Mouse (Mus musculus) embryonic facial prominence, embryonic 10.5 days (tissue): ENCODE results near the gene Ascl5. TPM values are rescaled to one million over a fixed set of nuclear protein-coding genes. Genes with fewer than 3 reads are reported as not detected.
A peak's percentile ranks its signal among the peaks of the same experiment; 100 is the strongest.

ENCODE experiments used
- DNase-seq: peaks from one replicate; pipeline ENCODE4 v3.0.0-alpha.2; 2017; ENCODE audit warnings: low spot score
- H3K27ac ChIP-seq: fragments of 300-500 bp; sonication (generic); replicated peaks from 2 replicates; pipeline ENCODE4 v1.5.1; 2016; ENCODE audit warnings: mild to moderate bottlenecking
- H3K27me3 ChIP-seq: fragments of 300-500 bp; sonication (generic); replicated peaks from 2 replicates; pipeline ENCODE4 v1.6.1; 2016; ENCODE audit warnings: low read depth, mild to moderate bottlenecking; ENCODE audit not compliant: poor library complexity, severe bottlenecking
- H3K36me3 ChIP-seq: fragments of 300-500 bp; sonication (generic); replicated peaks from 2 replicates; pipeline ENCODE4 v1.6.1; 2016; ENCODE audit warnings: mild to moderate bottlenecking, moderate library complexity
- H3K4me1 ChIP-seq: fragments of 300-500 bp; sonication (generic); 2 replicates; pipeline ENCODE4 v1.6.1; 2016
- H3K4me3 ChIP-seq: fragments of 300-500 bp; sonication (generic); 2 replicates; pipeline ENCODE4 v1.5.1; 2016; ENCODE audit warnings: mild to moderate bottlenecking, moderate library complexity
- H3K9me3 ChIP-seq: fragments of 300-500 bp; sonication (generic); 2 replicates; pipeline ENCODE4 v1.6.1; 2016; ENCODE audit warnings: mild to moderate bottlenecking
- WGBS: fragments of 180-500 bp; shearing (Covaris S2); methylation state at CpG from one replicate; pipeline ENCODE4 v1.1.7; 2016; 5-methylcytosine and 5-hydroxymethylcytosine counted together
- polyA plus RNA-seq: library from polyadenylated mRNA; unstranded; fragments of >200 nt; fragmentation: Nextera tagmentation; extraction: Ambion mirVana; gene quantifications from 2 replicates; pipeline ENCODE4 v1.2.1, GENCODE M21; 2016

The Ascl5 gene
- polyA plus RNA-seq, 1 experiment from 2014 or later: 0.47 TPM

DNA sequence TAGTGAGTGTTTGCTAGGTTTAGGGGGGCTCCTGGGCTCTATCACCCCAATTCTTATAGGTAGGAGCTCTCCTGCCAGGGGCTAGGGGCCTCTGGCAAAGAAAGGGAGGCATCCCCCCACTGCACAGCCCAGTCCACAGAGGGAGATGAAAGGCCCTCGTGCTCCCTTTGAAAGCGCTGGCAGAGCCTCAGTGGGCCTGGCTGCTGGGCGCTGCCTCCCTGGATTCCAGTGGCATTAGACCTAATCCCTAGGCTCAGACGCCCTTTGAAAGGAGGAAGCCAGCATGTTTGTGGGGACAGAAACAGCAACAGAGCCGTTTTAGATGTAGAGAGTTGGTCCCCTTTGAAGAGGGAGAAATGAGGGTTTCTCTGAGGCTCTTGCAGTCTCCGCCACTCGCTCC is 20.4 kb upstream of the Ascl5 start:
- Histone ChIP-seq H3K36me3 (peaks cover 100% of the 10 kb centered on the region), H3K4me1 (peaks cover 12% of the 10 kb centered on the region), H3K27ac (peak overlapping the region; percentile 44), H3K4me3 (no peak overlapping the region), H3K27me3 (no peaks in the 10 kb centered on the region), H3K9me3 (no peaks in the 10 kb centered on the region)
- DNase-seq: no peak
- 55% methylated on average over 7 of the region's 7 CpGs for WGBS

DNA sequence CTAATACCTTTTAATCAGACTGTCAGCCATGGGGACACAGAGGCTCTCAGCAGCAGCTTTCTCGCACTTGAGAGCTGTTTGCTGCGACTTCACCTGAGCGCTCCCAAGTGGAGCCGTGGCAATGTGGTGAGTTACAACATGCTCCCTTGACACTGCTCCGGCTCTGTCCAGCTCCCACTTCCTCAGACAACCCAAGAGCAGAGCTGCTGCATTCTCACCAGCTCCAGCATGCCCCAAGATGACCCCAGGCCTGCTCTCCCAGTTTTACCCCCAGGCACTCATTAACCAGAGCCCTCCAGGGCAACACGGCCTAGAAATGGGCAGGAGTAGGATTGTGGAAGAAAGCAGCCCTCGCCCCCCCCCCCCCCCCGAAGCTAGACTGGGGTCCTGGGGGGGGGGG is 18.9 kb upstream of the Ascl5 start:
- Histone ChIP-seq H3K4me3 (no peak overlapping the region), H3K36me3 (peaks cover 95% of the 10 kb centered on the region), H3K27ac (no peak overlapping the region), H3K27me3 (no peaks in the 10 kb centered on the region), H3K9me3 (no peaks in the 10 kb centered on the region), H3K4me1 (peaks cover 12% of the 10 kb centered on the region)
- no peak for DNase-seq
- 80% methylated on average over 8 of the region's 8 CpGs for WGBS

GRCm38 (mm10) chr1:136032961-136033360 is 17.6 kb upstream of the Ascl5 start:
- Histone ChIP-seq H3K27me3 (no peaks in the 10 kb centered on the region), H3K27ac (no peak overlapping the region; the same call in 1 of the 2 replicates), H3K36me3 (peaks cover 83% of the 10 kb centered on the region), H3K9me3 (no peaks in the 10 kb centered on the region), H3K4me3 (no peak overlapping the region), H3K4me1 (peaks cover 12% of the 10 kb centered on the region)
- no peak for DNase-seq
- WGBS: 73% methylated on average over 7 of the region's 7 CpGs

- H3K36me3 ChIP-seq: peaks cover 23% of the 10 kb centered on the region
- H3K27me3 ChIP-seq: peaks cover 35% of the 10 kb centered on the region
- WGBS: 76% methylated on average over 5 of the region's 5 CpGs
- H3K4me3 ChIP-seq: no peak overlapping the region
- H3K9me3 ChIP-seq: no peaks in the 10 kb centered on the region
- H3K27ac ChIP-seq: no peak overlapping the region
- no peak for DNase-seq
- peaks cover 16% of the 10 kb centered on the region for H3K4me1 ChIP-seq
These were observed 11.7 kb upstream of the Ascl5 start for GRCm38 (mm10) chr1:136038746-136039538.

DNA sequence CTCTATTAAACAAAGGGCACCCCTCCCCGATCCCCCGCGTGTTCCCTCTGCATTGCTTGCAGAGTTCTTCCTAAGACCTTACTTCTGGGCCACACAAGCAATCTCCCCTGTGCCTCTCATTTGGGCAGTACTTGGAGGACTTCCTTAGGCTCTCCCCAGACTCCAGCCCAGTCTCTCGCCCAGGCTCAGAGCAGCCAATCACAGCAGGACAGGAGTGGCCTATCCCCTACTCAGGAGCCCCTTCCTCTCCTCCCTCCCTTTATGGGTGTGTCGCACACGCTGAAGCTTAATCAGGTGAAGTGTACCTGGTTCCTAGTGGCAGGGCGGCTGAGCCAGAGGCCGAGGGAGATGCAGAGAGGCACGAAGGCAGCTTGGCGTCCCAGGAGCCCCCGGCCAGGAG is 10.2 kb upstream of the Ascl5 start:
- peaks cover 16% of the 10 kb centered on the region for H3K4me1 ChIP-seq
- peaks cover 40% of the 10 kb centered on the region for H3K27me3 ChIP-seq
- DNase-seq: peak; percentile 46
- 14% methylated on average over 11 of the region's 11 CpGs for WGBS
- H3K4me3 ChIP-seq: 0 out of 2 replicates have a peak overlapping the region, but pooled peaks have one; percentile 21
- H3K36me3 ChIP-seq: peaks cover 8% of the 10 kb centered on the region
- no peaks in the 10 kb centered on the region for H3K9me3 ChIP-seq
- peak overlapping the region; percentile 35 for H3K27ac ChIP-seq

GRCm38 (mm10) chr1:136040874-136041273 is 9.7 kb upstream of the Ascl5 start:
- DNase-seq: no peak
- Histone ChIP-seq H3K9me3 (no peaks in the 10 kb centered on the region), H3K4me3 (no peak overlapping the region), H3K4me1 (peaks cover 16% of the 10 kb centered on the region), H3K36me3 (peaks cover 4% of the 10 kb centered on the region; the same call in 1 of the 2 replicates), H3K27ac (no peak overlapping the region), H3K27me3 (peaks cover 40% of the 10 kb centered on the region)
- 27% methylated on average over 4 of the region's 4 CpGs for WGBS

DNA sequence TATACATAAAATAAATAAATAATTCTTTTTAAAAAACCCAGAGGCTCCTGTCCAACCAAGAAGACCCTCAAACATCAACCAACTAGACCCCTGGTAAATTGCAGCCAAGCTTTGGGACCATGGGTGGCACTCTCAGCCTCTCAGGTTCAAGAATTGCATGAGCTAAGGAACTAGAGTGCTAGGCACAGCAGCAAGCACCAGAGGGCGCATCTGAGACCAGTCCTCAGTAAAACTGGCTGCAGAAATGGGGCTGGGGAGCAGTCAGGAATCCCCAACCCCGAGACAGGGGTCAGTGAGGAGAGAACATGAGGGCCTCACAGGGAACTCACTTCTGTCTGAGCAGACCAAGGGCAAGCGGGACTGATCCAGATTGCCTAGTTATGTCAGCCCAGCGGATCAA is 4.8 kb upstream of the Ascl5 start:
- 14% methylated on average over 4 of the region's 4 CpGs for WGBS
- H3K27me3 ChIP-seq: peaks cover 72% of the 10 kb centered on the region
- no peaks in the 10 kb centered on the region for H3K9me3 ChIP-seq

DNA sequence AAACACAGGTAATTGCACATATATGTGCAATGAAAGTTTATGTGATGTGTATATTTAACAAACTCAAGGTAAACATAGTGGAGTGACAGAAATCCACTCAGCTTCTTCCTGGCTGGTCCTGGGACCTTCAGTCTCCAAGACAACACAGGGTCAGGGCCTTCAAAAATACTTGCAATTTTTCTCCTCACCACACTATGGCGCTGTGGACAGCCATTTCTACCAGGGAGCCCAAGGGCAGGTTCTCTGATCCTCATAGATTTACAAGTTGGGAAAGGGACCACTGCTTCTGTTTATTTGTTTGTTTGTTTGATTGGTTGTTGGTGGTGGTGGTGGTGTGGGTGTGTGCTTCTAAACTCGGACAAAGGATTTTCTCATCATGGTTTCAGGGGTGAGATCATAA is 3.2 kb upstream of the Ascl5 start:
- DNase-seq: peak; percentile 39
- no peaks in the 10 kb centered on the region for H3K9me3 ChIP-seq
- peaks cover 18% of the 10 kb centered on the region for H3K4me1 ChIP-seq
- 6% methylated on average over 2 of the region's 2 CpGs for WGBS
- no peak overlapping the region for H3K27ac ChIP-seq
- H3K4me3 ChIP-seq: no peak overlapping the region
- H3K36me3 ChIP-seq: no peaks in the 10 kb centered on the region
- peaks cover 73% of the 10 kb centered on the region for H3K27me3 ChIP-seq

More for the DNA sequence above, 4.8 kb upstream of the Ascl5 start:
- Histone ChIP-seq H3K4me1 (peaks cover 13% of the 10 kb centered on the region), H3K27ac (no peak overlapping the region), H3K4me3 (no peak overlapping the region), H3K36me3 (no peaks in the 10 kb centered on the region)
- DNase-seq: peak; percentile 60

DNA sequence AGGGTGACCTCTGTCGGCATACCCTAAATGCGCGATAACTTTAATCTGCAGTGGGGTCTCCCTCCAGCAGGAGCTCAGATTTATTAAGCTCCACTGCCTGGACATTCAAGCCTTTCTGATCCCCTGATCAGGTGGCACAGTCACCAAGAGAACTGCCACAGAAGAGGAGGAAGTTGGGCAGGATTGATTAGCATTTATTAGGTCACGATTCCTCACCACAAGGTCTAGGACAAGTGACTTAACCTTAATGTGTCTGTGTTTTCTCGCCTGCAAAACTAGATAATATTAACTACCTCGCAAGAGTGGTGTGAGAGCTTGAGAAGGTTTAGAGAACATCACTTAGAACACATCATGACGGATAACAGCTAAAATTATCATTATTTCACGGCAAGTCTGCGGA is 2.7 kb upstream of the Ascl5 start:
- 72% methylated on average over 9 of the region's 9 CpGs for WGBS

DNA sequence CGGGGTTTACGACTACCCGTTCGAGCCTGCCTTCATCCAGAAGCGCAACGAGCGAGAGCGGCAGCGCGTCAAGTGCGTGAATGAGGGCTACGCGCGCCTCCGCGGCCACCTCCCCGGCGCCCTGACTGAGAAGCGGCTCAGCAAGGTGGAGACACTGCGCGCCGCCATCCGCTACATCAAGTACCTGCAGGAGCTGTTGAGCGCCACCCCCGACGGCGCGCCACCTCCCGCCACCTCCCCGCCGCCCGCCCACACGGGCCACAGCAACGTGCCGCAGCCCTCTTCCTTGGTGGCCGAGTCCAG is 360 bp downstream of the Ascl5 start:
- 1% methylated on average over 36 of the region's 36 CpGs for WGBS
- Histone ChIP-seq H3K4me3 (peak overlapping the region; percentile 50), H3K27me3 (peaks cover 84% of the 10 kb centered on the region), H3K36me3 (no peaks in the 10 kb centered on the region), H3K4me1 (peaks cover 21% of the 10 kb centered on the region), H3K9me3 (no peaks in the 10 kb centered on the region), H3K27ac (no peak overlapping the region)
- peak; percentile 47 for DNase-seq

More for the DNA sequence above, 2.7 kb upstream of the Ascl5 start:
- Histone ChIP-seq H3K36me3 (no peaks in the 10 kb centered on the region), H3K27me3 (peaks cover 73% of the 10 kb centered on the region), H3K4me3 (no peak overlapping the region), H3K9me3 (no peaks in the 10 kb centered on the region), H3K4me1 (peaks cover 21% of the 10 kb centered on the region), H3K27ac (no peak overlapping the region)
- DNase-seq: no peak

- H3K27me3 ChIP-seq: peaks cover 88% of the 10 kb centered on the region
- 0% methylated on average over 6 of the region's 6 CpGs for WGBS
- no peak overlapping the region for H3K27ac ChIP-seq
These were observed 861 bp downstream of the Ascl5 start for GRCm38 (mm10) chr1:136051465-136051864.

DNA sequence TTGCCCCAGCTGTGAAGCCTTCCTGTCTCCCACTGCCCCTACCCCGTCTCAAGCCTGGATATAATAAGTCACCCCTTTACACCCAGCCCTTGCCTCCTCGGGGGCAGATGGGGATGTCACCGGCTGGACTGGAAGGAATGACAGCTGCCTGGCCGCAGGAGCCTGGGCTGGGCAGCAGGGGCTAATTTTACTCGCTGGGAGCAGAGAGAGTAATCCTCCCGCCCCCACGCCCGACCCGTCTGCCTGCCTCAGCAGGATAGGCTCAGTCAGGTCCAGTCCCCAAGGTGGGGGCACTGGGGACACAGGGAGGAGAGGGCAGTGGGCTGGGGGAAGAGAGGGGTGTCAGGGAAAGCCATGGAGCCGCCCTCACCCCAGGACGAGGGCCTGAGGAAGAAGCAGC is 1.9 kb downstream of the Ascl5 start, which contains the start of gene Cacna1s:
Gene Cacna1s (plus strand): TSS at position 204 of the 400 bp plus-strand sequence.
- no peak for DNase-seq
- Histone ChIP-seq H3K36me3 (no peaks in the 10 kb centered on the region), H3K27me3 (peaks cover 80% of the 10 kb centered on the region), H3K9me3 (no peaks in the 10 kb centered on the region), H3K27ac (no peak within 1 kb of the TSS), H3K4me3 (no peak within 1 kb of the TSS), H3K4me1 (peaks cover 26% of the 10 kb centered on the region)
- 24% methylated on average over 11 of the region's 11 CpGs for WGBS

More at GRCm38 (mm10) chr1:136051465-136051864, 861 bp downstream of the Ascl5 start:
- Histone ChIP-seq H3K36me3 (no peaks in the 10 kb centered on the region), H3K4me3 (peak overlapping the region; percentile 50), H3K4me1 (peaks cover 21% of the 10 kb centered on the region), H3K9me3 (no peaks in the 10 kb centered on the region)
- peak; percentile 78 for DNase-seq

- Histone ChIP-seq H3K4me1 (peaks cover 22% of the 10 kb centered on the region), H3K4me3 (no peak overlapping the region), H3K36me3 (no peaks in the 10 kb centered on the region), H3K9me3 (no peaks in the 10 kb centered on the region), H3K27me3 (peaks cover 50% of the 10 kb centered on the region), H3K27ac (no peak overlapping the region)
- no peak for DNase-seq
- WGBS: 74% methylated on average over 3 of the region's 3 CpGs
These were observed 5.2 kb downstream of the Ascl5 start for GRCm38 (mm10) chr1:136055771-136056170.
